Mouse (Mus musculus) CH12.LX (cell line): ENCODE measurements around the gene Ahrr.

Source experiments
- CHD2 ChIP-seq: IDR thresholded peaks from 2 replicates; pipeline ENCODE4 v1.6.1; 2011; ENCODE audit warnings: low read length, improper control_type of control experiment
- CTCF ChIP-seq, 2 experiments: IDR thresholded peaks in 1 of 2; conservative IDR thresholded peaks in 1 of 2; 2 replicates each; pipeline ENCODE4 v1.5.1; 2011 to 2012; ENCODE audit warnings: low read depth in 2 of 2, low read length in 2 of 2, improper control_type of control experiment in 1 of 2, inconsistent platforms in 1 of 2, mild to moderate bottlenecking in 1 of 2, moderate library complexity in 1 of 2
- EP300 ChIP-seq: IDR thresholded peaks from 2 replicates; pipeline ENCODE4 v1.6.1; 2011; ENCODE audit warnings: low read length, improper control_type of control experiment
- ETS1 ChIP-seq: conservative IDR thresholded peaks from 2 replicates; pipeline ENCODE4 v1.6.1; 2012; ENCODE audit warnings: low read depth, mild to moderate bottlenecking, inconsistent platforms, low read length, improper control_type of control experiment, moderate library complexity
- MAX ChIP-seq: IDR thresholded peaks from 2 replicates; pipeline ENCODE4 v1.6.1; 2011; ENCODE audit warnings: low read length, improper control_type of control experiment
- MEF2A ChIP-seq: IDR thresholded peaks from 2 replicates; pipeline ENCODE4 v1.6.1; 2014; ENCODE audit warnings: low read depth, mild to moderate bottlenecking, inconsistent platforms, low read length, improper control_type of control experiment, borderline replicate concordance
- NRF1 ChIP-seq: IDR thresholded peaks from 2 replicates; pipeline ENCODE4 v1.6.1; 2014; ENCODE audit warnings: low read depth, mild to moderate bottlenecking, inconsistent platforms, low read length, improper control_type of control experiment, moderate library complexity
- POLR2A ChIP-seq: IDR thresholded peaks from 2 replicates; pipeline ENCODE4 v1.6.1; 2011; ENCODE audit warnings: low read depth, mild to moderate bottlenecking, improper control_type of control experiment, low read length
- RCOR1 ChIP-seq: conservative IDR thresholded peaks from 2 replicates; pipeline ENCODE4 v1.6.1; 2012; ENCODE audit warnings: low read depth, mild to moderate bottlenecking, inconsistent platforms, low read length, improper control_type of control experiment

- TF ChIP-seq POLR2A (no peak), MEF2A (no peak), CTCF (conservative IDR thresholded peaks at IDR 0.05 in 1 of 2, IDR thresholded peaks at IDR 0.05 in 1 of 2; ENCODE audit: low read depth in 2 of 2, low read length in 2 of 2) (no peak), CHD2 (no peak), EP300 (no peak), MAX (no peak), RCOR1 (no peak), NRF1 (no peak), ETS1 (no peak)
Observed at GRCm38 (mm10) chr13:74316386-74316785, 24.3 kb upstream of the Ahrr start.
